Mouse (Mus musculus) lung, adult 2 months (tissue): ENCODE data around the gene Epha4.

Source experiments
- CTCF ChIP-seq: fragments of 200-500 bp; IDR thresholded peaks from 2 replicates; pipeline ENCODE4 v1.5.1; 2011; ENCODE audit warnings: mild to moderate bottlenecking, low read length, control low read depth; ENCODE audit not compliant: insufficient read depth
- POLR2A ChIP-seq: fragments of 200-500 bp; IDR thresholded peaks from 2 replicates; pipeline ENCODE4 v1.6.1; 2011; ENCODE audit warnings: low read depth, mild to moderate bottlenecking, control low read depth, low read length, borderline replicate concordance; ENCODE audit errors: extremely low read depth

DNA sequence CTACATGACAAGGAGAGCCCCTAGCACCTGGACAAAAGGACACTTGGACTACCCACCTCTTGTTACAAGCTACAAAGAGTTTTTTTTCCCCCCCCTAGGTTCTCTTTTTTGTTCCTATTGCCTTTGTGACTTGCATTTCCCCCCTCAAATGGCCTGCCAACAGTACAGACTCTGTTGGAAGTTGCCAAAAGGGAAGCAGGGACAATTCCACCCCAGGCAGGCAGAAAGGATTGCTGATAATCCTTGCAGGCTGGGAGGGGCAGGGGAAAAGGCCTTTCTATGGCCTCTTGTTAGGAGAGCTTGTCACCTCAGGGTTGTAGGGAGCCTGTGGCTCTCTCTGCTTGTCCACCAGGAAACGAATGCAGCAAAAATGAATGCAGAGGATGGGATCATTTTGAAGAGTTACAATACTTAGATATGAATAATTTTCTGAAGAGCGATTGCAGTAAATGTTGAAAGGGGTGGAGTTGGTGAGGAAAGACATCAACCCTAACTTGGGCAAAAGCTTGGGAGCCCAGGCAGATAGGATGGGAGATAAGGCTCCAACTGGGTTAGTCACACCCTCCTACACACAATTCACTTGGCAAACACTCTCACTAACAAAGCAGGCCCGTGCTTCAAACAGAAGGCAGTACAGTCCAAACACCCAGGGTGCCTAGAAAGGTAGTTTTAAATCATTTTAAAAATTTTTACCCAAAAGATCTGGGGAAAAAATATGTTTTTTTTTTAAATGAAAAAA, 52.8 kb downstream of the Epha4 start:
- TF ChIP-seq CTCF, result no peak
- TF ChIP-seq POLR2A, result no peak
